Mouse (Mus musculus) embryonic fibroblast, embryonic 13.5 days (primary cell): ENCODE results near the gene Mia3. TPM values are rescaled to one million over a fixed set of nuclear protein-coding genes. Genes with fewer than 3 reads are reported as not detected.
"Not testable (repeated sequence)": the region's sequence is repeated elsewhere in the genome, so short reads cannot be mapped to it uniquely, and the experiment has no call there.

Experiments
- H3K27ac ChIP-seq: 2 replicates; pipeline ENCODE4 v1.5.1; 2012; ENCODE audit warnings: low read length, control low read depth, inconsistent platforms; ENCODE audit not compliant: insufficient read depth
- H3K4me1 ChIP-seq: 2 replicates; pipeline ENCODE4 v1.6.1; 2011; ENCODE audit warnings: low read length; ENCODE audit not compliant: control insufficient read depth, insufficient read depth
- H3K4me3 ChIP-seq: 2 replicates; pipeline ENCODE4 v1.5.1; 2011; ENCODE audit warnings: mild to moderate bottlenecking, control low read depth, low read length; ENCODE audit not compliant: insufficient read depth
- CTCF ChIP-seq: IDR thresholded peaks from 2 replicates; pipeline ENCODE4 v1.5.1; 2011; ENCODE audit warnings: mild to moderate bottlenecking, control low read depth, low read length, moderate library complexity, borderline replicate concordance; ENCODE audit not compliant: insufficient read depth
- POLR2A ChIP-seq: IDR thresholded peaks from 2 replicates; pipeline ENCODE4 v1.6.1; 2011; ENCODE audit warnings: low read depth, mild to moderate bottlenecking, control low read depth, low read length, moderate library complexity
- polyA plus RNA-seq: library from polyadenylated mRNA; stranded (reverse); fragments of >200 nt; gene quantifications from 2 replicates; pipeline ENCODE4 v1.2.4, GENCODE M21; 2011; ENCODE audit warnings: low read depth; ENCODE audit not compliant: missing spikeins, insufficient read length

The Mia3 gene
- polyA plus RNA-seq, 1 experiment: 343 TPM

DNA sequence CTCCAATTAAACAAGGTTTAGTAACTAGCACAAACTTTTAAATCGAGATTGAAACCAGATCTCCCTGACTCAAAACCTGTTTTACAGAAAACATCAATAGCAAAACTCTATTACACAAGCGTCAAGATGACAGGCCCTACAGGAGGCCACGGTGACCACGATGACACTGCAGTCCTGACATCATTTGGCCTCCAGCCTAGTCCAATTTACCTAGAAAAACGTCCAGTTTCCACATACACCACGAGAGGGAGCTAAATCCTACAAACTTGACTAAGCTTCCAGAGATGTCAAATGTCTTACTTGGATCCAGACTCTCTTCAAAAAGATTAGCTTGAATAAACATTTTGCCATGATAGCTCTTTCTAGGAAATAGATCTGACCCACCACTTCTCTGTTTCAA is 19.5 kb downstream of the Mia3 start:
- Histone ChIP-seq H3K4me1 (no peaks in the 10 kb centered on the region), H3K4me3 (no peak overlapping the region), H3K27ac (no peak overlapping the region)
- TF ChIP-seq POLR2A: no peak
- TF ChIP-seq CTCF: no peak

DNA sequence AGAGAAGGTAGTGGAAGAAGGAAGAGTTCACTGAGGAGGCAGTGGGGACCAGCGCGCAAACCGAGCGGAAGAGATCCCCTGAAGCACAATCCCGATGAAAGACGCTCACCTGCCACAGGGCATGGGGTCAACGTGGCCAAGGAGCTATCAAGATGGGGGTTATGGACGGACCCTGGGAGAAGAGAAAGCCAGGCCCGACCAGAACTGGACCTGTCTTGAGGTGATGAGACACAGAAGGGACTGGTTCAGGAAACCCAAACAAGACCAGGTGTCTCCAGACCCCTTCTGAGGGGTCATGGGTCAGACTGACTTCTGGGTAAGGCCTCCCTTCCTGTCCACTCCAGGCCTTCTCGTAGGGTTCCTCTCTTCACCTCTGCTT is 23.5 kb downstream of the Mia3 start:
- Histone ChIP-seq H3K4me1 (no peaks in the 10 kb centered on the region), H3K27ac (no peak overlapping the region), H3K4me3 (peak overlapping the region; percentile 68)
- TF ChIP-seq CTCF (no peak), POLR2A (no peak)

DNA sequence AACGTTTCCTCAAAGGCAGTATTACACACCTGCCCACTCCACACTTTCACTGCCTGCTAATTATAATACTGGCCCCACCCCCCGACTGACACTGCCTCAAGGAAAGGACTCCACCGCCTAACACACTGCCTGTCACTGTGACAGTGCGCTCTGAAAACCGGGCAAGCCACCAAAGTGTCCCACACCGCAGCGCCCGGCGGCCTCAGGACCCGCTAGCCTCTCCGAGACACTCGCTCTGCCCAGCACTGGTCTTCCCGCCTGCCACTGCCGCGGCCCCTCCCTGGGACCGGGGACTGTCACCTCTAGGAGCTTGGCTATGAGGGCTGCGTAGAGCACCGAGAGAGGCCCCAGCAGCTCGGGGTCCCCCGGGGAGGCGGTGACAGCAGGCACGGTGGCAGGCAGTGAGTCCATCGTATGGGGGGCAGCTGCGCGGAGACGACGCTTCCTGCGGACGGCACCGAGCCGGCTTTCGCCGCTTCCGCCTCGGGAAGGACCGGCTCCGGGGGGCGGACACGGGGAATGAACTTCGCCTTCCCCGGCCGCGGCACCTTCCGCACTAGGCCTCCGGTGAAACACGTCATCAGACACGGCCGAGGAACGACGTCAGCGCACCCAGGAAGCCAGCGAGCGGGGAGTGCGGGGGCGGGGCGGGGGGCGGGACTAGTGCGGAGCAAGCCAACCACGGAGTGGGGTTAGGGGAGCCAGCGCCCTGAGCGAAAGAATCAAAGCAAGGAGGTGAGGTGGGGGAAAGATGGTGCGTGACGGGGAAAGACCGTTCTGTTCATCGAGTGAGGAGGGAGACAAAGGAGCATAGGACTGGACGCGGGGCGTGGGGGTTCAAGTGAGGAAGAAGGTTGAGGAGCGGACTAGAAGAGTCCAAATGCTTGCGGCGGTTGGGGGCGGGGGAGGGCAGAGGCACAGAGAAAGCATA is 24.2 kb downstream of the Mia3 start:
- Histone ChIP-seq H3K27ac (no peak overlapping the region), H3K4me1 (no peaks in the 10 kb centered on the region), H3K4me3 (peak overlapping the region; percentile 68)
- TF ChIP-seq CTCF (no peak), POLR2A (peak; percentile 88)

DNA sequence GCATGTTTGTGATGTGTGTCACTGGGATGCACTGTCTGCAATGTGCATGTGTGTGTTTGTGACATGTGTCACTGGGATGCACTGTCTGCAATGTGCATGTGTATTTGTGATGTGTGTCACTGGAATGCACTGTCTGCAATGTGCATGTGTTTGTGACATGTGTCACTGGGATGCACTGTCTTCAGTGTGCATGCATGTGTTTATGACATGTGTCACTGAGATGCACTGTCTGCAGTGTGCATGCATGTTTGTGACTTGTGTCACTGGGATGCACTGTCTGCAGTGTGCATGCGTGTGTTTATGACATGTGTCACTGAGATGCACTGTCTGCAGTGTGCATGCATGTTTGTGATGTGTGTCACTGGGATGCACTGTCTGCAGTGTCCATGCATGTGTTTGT is 26.5 kb downstream of the Mia3 start:
- H3K4me1 ChIP-seq, H3K27ac ChIP-seq, H3K4me3 ChIP-seq: not testable (repeated sequence)

DNA sequence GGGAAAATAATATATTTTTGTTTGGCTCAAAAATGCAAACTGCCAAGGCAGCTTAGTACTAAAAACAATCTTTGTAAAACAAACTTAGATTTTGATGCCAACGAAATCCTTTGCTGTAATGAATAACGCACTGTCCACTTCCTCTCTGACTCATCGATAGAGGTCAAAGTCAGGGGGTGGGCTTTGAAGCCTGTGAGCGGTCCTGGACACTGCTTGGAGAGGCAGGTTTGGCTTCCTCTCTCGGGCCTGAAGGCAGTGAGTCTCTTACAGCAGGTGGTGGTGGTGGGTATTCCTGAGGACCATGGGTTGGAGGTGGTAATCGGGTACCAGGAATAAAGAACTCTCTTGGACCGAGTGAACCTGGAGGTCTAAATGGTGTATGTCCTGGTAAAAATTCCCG is 42.2 kb downstream of the Mia3 start:
- no peak overlapping the region for H3K4me3 ChIP-seq

DNA sequence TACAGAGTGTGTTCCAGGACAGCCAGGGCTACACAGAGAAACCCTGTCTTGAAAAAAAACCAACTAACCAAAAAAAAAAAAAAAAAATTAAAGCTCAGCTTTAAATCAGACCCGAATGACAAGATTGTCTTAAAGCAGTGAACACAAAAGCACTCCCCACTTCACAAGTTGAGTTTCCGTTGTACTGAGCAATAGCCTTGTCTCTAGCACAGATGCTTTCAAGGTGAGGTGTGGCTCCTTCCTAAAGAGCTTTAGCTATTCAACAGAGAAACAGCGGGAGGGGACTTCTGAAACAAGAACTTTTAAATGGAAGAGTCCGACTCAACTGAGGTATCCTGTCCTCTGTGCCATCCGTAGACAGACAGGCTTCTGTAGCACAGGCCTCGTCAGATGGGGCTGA is 44.9 kb downstream of the Mia3 start:
- no peak overlapping the region for H3K4me3 ChIP-seq

More for the DNA sequence above, 42.2 kb downstream of the Mia3 start:
- Histone ChIP-seq H3K4me1 (no peaks in the 10 kb centered on the region), H3K27ac (no peak overlapping the region)
- TF ChIP-seq CTCF (no peak), POLR2A (no peak)

DNA sequence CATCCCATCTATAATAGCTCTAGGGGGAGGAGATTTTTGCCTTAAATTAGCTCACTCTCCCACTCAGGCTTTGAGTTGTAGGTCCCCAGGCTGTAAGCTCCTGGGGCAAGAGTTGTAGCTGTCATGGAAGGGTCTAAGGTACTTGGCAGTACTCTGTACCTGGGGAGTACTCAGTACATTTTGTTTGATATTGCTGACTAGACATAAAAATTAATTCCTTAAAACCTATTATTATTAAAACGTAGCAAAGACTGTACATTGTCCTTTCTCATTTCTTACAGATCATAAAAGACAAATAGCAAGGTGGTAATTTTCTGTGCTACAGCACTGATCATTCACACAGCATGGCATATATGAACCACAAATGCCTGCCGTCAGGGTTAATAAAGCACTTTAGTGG is 45.4 kb downstream of the Mia3 start:
- Histone ChIP-seq H3K27ac (no peak overlapping the region), H3K4me3 (no peak overlapping the region), H3K4me1 (no peaks in the 10 kb centered on the region)
- TF ChIP-seq POLR2A (no peak), CTCF (no peak)

More for the DNA sequence above, 44.9 kb downstream of the Mia3 start:
- Histone ChIP-seq H3K27ac (no peak overlapping the region), H3K4me1 (no peaks in the 10 kb centered on the region)
- no peak for TF ChIP-seq POLR2A
- no peak for TF ChIP-seq CTCF

DNA sequence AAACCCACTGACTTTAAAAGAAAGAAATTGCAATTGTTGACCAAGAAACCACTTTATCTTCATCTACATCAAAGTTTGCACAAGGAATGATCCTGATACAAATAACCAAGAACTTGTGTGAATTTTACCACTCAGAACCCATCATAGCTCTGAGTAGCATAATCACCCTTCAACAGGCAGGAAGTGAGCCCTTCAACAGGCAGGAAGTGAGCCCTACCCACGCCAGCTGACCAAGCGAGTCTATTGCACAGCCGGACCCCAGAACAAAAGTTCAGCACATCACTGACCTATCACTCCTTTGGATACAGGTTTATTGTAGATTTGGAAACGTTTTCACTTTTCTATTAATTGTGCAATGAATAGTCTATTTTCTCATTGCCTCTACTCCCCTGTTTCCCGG is 46.9 kb downstream of the Mia3 start:
- not testable (repeated sequence) for H3K27ac ChIP-seq, H3K4me3 ChIP-seq

DNA sequence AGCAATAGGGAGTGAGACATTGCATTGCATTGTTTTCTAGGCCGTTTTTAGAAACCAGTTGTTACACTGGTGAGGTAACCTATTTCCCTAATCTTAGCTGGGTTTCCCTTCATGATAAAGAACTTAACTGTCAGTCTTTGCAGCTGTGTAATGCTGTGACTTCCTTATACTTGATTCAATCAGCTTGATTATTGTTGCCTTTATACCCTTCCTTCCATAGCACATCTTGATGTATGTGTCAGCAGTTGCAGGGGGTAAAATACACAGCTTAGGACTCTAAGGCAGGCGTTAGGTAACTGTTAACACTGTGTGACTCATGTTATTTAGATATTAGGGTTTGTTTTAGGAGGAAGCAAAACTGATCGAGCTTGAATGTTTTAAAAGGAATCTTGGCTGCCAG is 48.6 kb downstream of the Mia3 start:
- Histone ChIP-seq H3K4me1 (no peaks in the 10 kb centered on the region), H3K27ac (peak overlapping the region; percentile 47; the same call in 1 of the 2 replicates), H3K4me3 (no peak overlapping the region)
- no peak for TF ChIP-seq POLR2A

More for the DNA sequence above, 46.9 kb downstream of the Mia3 start:
- not testable (repeated sequence) for H3K4me1 ChIP-seq

DNA sequence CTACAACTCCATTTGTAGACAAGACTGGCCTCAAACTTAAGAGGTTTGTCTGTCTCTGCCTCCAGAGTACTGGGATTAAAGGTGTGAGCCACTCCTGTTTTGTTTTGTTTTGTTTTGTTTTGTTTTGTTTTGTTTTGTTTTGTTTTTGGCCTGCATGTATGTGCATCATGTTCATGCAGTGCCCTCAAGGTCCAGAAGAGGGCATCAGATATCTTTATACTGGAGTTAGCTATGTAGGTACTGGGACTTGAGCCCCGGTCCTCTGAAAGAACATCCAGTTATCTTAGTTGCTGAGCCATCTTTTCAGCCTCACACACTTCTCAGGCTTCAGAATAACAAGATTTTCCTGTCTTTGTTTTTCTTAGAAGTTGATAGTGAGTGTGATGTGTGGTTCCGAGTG is 53.6 kb downstream of the Mia3 start:
- Histone ChIP-seq H3K4me3 (no peak overlapping the region), H3K4me1 (no peaks in the 10 kb centered on the region), H3K27ac (no peak overlapping the region)
- TF ChIP-seq POLR2A (no peak), CTCF (no peak)

DNA sequence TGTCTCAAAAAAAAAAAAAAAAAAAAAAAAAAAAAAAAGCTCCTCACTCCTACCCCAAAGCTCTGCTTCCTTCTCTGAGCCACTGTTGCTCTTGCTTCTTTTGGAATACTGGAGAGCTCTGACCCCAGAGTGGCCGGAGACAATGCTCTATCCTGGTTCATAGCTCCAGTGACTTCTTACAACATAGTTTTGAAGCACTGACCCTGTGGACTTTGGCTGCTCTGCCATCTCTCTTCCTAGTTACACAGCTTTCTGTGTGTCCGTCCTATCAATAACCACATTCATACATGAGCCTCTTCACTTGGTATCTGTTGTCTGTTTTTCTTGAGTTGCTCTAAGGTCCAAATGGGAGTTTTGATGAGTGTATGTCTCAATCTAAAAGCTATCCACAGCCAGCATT is 57.3 kb downstream of the Mia3 start:
- TF ChIP-seq POLR2A (no peak), CTCF (no peak)
- H3K4me1 ChIP-seq: no peaks in the 10 kb centered on the region
- H3K27ac ChIP-seq: no peak overlapping the region
- no peak overlapping the region for H3K4me3 ChIP-seq

DNA sequence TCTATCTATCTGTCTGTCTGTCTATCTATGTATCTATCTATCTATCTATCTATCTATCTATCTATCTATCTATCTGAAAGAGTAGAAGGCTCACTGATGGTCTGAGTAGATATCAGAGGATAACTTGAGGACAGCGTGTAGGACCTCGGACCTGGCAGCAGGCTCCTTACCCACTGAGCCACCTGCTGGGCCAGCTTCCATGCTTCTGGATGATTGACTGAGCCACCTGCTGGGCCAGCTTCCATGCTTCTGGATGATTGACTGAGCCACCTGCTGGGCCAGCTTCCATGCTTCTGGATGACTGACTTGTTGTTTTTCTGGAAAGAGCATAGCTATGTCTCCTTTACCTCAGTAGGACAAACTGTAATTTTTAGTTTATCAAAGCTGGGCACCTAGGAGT is 59.8 kb downstream of the Mia3 start:
- not testable (repeated sequence) for H3K4me3 ChIP-seq, H3K27ac ChIP-seq, H3K4me1 ChIP-seq
